Mouse (Mus musculus): ENCODE data around the gene Hist2h4. TPM values are rescaled to one million over a fixed set of nuclear protein-coding genes. Genes with fewer than 3 reads are reported as not detected.
A peak's percentile ranks its signal among the peaks of the same experiment; 100 is the strongest.
"Not testable (repeated sequence)": the region's sequence is repeated elsewhere in the genome, so short reads cannot be mapped to it uniquely, and the experiment has no call there.

Hist2h4 gene
- polyA plus RNA-seq, 1 experiment from 2014 or later = 18.1 TPM

GRCm38 (mm10) chr3:96289201-96289600 is 26.1 kb upstream of the Hist2h4 start:
- H3K9ac ChIP-seq = no peak overlapping the region
- H3K4me2 ChIP-seq = no peak overlapping the region
- H3K27me3 ChIP-seq (replicated peaks) = no peaks in the 10 kb centered on the region
- WGBS = 65% methylated on average over 3 of the region's 3 CpGs
- H3K9me3 ChIP-seq = no peaks in the 10 kb centered on the region
- no peak for ATAC-seq (ENCODE audit: insufficient read depth, low FRiP score, low read depth)
- no peak overlapping the region for H3K4me3 ChIP-seq (replicated peaks)
- no peaks in the 10 kb centered on the region for H3K36me3 ChIP-seq
- H3K4me1 ChIP-seq = peaks cover 3% of the 10 kb centered on the region; the same call in 1 of the 2 replicates
- no peak overlapping the region for H3K27ac ChIP-seq

- H3K4me3 ChIP-seq (replicated peaks); ATAC-seq (ENCODE audit: insufficient read depth, low FRiP score, low read depth); H3K36me3 ChIP-seq; H3K9me3 ChIP-seq; H3K4me1 ChIP-seq; H3K27ac ChIP-seq; H3K4me2 ChIP-seq; H3K9ac ChIP-seq: not testable (repeated sequence)
- WGBS = 90% methylated on average over 11 of the region's 11 CpGs
- peaks cover 12% of the 10 kb centered on the region for H3K27me3 ChIP-seq (replicated peaks)
These were observed 24.2 kb upstream of the Hist2h4 start for GRCm38 (mm10) chr3:96287334-96287733.

- peak overlapping the region; percentile 12; the same call in 1 of the 2 replicates for H3K4me2 ChIP-seq
- no peak for ATAC-seq (ENCODE audit: insufficient read depth, low FRiP score, low read depth)
- no peak overlapping the region for H3K9ac ChIP-seq
- peaks cover 13% of the 10 kb centered on the region for H3K27me3 ChIP-seq (replicated peaks)
- no peak overlapping the region for H3K4me3 ChIP-seq (replicated peaks)
- H3K9me3 ChIP-seq = no peaks in the 10 kb centered on the region
- no peak overlapping the region for H3K27ac ChIP-seq
- H3K4me1 ChIP-seq = peaks cover 4% of the 10 kb centered on the region; the same call in 1 of the 2 replicates
- 13% methylated on average over 4 of the region's 4 CpGs for WGBS
- H3K36me3 ChIP-seq = no peaks in the 10 kb centered on the region
These were observed 21.3 kb upstream of the Hist2h4 start for GRCm38 (mm10) chr3:96284457-96284856.

GRCm38 (mm10) chr3:96280660-96281059 is 17.5 kb upstream of the Hist2h4 start:
- Histone ChIP-seq H3K36me3 (no peaks in the 10 kb centered on the region), H3K9ac (no peak overlapping the region), H3K4me2 (no peak overlapping the region), H3K27me3 (replicated peaks) (peaks cover 13% of the 10 kb centered on the region), H3K9me3 (no peaks in the 10 kb centered on the region), H3K4me3 (replicated peaks) (no peak overlapping the region), H3K4me1 (peaks cover 7% of the 10 kb centered on the region), H3K27ac (no peak overlapping the region)
- ATAC-seq (ENCODE audit: insufficient read depth, low FRiP score, low read depth) = no peak
- 65% methylated on average over 6 of the region's 6 CpGs for WGBS

DNA sequence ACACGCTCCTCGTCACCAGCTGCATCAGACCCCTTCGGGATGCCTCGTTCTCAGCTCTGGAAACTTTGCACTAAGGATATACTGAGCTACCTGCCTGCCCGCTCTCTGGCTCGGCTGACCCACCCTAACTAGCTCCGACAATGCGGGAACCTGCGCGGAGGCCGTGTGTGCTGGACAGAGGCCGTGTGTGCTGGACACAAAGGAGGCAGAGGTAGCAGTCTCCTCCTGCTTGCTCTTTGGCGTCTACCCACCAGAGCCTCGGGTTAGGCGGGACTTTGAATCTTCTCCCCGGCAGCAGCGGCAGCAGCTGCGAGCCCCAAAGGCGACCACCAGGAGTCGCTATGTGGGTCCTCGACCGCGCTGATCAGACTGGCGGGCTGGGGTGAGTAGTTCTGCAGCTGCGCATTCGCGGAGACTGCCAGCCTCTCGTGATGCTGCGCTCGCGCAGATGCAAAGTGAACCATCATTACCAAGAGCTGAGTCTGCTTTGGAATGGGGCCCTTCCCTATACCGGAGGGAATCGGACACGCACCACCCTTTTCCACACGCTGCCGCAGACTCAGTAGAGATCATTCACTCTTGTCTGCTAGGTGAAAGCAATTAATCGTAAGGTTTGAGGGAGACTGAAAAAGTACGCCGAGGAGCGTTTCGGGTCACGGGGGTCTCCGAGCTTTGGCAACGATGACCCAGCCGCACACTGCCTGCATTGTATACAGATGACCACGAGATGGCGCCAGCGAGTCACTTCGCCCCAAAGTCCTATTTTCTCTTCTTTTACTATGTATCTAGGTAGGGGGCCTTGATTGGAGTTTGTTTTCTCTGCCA is 14.9 kb upstream of the Hist2h4 start:
- 0 out of 2 replicates have a peak, but pooled peaks cover 4% of the 10 kb centered on the region for H3K27me3 ChIP-seq (replicated peaks)
- H3K4me1 ChIP-seq = peaks cover 3% of the 10 kb centered on the region
- 0% methylated on average over 49 of the region's 49 CpGs for WGBS
- peak overlapping the region; percentile 27; the same call in 1 of the 2 replicates for H3K9ac ChIP-seq
- H3K27ac ChIP-seq = peak overlapping the region; percentile 85
- no peaks in the 10 kb centered on the region for H3K9me3 ChIP-seq
- ATAC-seq (ENCODE audit: insufficient read depth, low FRiP score, low read depth) = peak; percentile 89
- peak overlapping the region; percentile 52 for H3K4me3 ChIP-seq (replicated peaks)
- H3K36me3 ChIP-seq = no peaks in the 10 kb centered on the region
- peak overlapping the region; percentile 77 for H3K4me2 ChIP-seq

DNA sequence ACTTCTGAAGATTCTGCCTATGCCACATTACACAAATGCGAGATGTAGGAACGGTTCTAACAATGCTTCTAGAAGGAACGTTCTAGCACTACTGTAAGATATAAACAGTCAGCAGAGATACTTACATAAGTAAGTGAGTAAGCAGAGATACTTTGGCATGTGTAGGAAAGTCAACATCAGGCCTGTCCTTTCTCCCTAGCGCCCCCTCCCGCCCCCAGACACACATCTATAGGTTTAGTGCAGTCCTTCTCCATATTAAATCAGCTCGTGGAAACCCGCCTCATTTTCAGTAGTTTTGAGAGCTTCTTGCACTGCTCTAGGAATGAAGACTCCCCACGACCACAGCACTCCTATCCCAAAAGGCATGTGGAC is 14.3 kb upstream of the Hist2h4 start:
- H3K9me3 ChIP-seq = no peaks in the 10 kb centered on the region
- peak overlapping the region; percentile 77 for H3K4me2 ChIP-seq
- H3K4me3 ChIP-seq (replicated peaks) = peak overlapping the region; percentile 52
- H3K9ac ChIP-seq = peak overlapping the region; percentile 27; the same call in 1 of the 2 replicates
- H3K36me3 ChIP-seq = no peaks in the 10 kb centered on the region
- 0 out of 2 replicates have a peak, but pooled peaks cover 2% of the 10 kb centered on the region for H3K27me3 ChIP-seq (replicated peaks)
- WGBS = 16% methylated on average over 8 of the region's 8 CpGs
- peak; percentile 18 for ATAC-seq (ENCODE audit: insufficient read depth, low FRiP score, low read depth)
- H3K27ac ChIP-seq = peak overlapping the region; percentile 65; the same call in 1 of the 2 replicates
- H3K4me1 ChIP-seq = peaks cover 3% of the 10 kb centered on the region

GRCm38 (mm10) chr3:96273591-96274465 is 10.7 kb upstream of the Hist2h4 start:
- peaks cover 3% of the 10 kb centered on the region for H3K4me1 ChIP-seq
- H3K36me3 ChIP-seq = no peaks in the 10 kb centered on the region
- no peak overlapping the region for H3K27ac ChIP-seq
- 82% methylated on average over 17 of the region's 17 CpGs for WGBS
- ATAC-seq (ENCODE audit: insufficient read depth, low FRiP score, low read depth) = no peak
- no peak overlapping the region for H3K9ac ChIP-seq
- no peak overlapping the region for H3K4me3 ChIP-seq (replicated peaks)
- H3K9me3 ChIP-seq = no peaks in the 10 kb centered on the region
- H3K4me2 ChIP-seq = no peak overlapping the region
- H3K27me3 ChIP-seq (replicated peaks) = no peaks in the 10 kb centered on the region

GRCm38 (mm10) chr3:96269511-96270474 is 6.7 kb upstream of the Hist2h4 start, which contains the start of gene Hist2h2bb:
Hist2h2bb (plus strand) TSS chr3:96269752.
- WGBS = under 1% methylated on average over 45 of the region's 45 CpGs
- Histone ChIP-seq H3K36me3 (no peaks in the 10 kb centered on the region), H3K27me3 (replicated peaks) (no peaks in the 10 kb centered on the region), H3K27ac (peak within 1 kb of the TSS; percentile 98), H3K4me3 (replicated peaks) (peak within 1 kb of the TSS; percentile 54), H3K9ac (peak within 1 kb of the TSS; percentile 42), H3K4me1 (peaks cover 3% of the 10 kb centered on the region; the same call in 1 of the 2 replicates), H3K4me2 (peak within 1 kb of the TSS; percentile 65), H3K9me3 (no peaks in the 10 kb centered on the region)
- peak; percentile 94 for ATAC-seq (ENCODE audit: insufficient read depth, low FRiP score, low read depth)

DNA sequence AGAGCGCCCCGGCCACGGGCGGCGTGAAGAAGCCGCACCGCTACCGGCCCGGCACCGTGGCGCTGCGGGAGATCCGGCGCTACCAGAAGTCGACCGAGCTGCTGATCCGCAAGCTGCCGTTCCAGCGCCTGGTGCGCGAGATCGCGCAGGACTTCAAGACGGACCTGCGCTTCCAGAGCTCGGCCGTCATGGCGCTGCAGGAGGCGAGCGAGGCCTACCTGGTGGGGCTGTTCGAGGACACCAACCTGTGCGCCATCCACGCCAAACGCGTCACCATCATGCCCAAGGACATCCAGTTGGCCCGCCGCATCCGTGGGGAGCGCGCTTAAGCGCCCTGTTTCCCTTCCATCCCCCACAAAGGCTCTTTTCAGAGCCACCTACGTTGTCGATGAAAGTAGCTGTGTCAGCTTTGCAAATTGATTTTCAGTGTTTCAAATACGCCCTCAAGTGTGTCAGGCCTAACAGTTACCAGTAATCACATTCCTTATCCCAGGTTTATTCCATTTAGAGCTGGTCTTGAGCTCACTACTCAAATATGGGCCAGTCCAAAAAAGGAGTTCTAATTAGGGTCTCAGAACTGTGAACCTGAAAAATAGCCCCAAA is 5.8 kb upstream of the Hist2h4 start:
- not testable (repeated sequence) for H3K36me3 ChIP-seq; H3K9me3 ChIP-seq; H3K27me3 ChIP-seq (replicated peaks); H3K4me1 ChIP-seq; H3K9ac ChIP-seq
- WGBS = 0% methylated on average over 15 of the region's 44 CpGs
- ATAC-seq (ENCODE audit: insufficient read depth, low FRiP score, low read depth) = peak; percentile 13
- Histone ChIP-seq H3K27ac (peak overlapping the region; percentile 98), H3K4me2 (peak overlapping the region; percentile 65), H3K4me3 (replicated peaks) (peak overlapping the region; percentile 45)

DNA sequence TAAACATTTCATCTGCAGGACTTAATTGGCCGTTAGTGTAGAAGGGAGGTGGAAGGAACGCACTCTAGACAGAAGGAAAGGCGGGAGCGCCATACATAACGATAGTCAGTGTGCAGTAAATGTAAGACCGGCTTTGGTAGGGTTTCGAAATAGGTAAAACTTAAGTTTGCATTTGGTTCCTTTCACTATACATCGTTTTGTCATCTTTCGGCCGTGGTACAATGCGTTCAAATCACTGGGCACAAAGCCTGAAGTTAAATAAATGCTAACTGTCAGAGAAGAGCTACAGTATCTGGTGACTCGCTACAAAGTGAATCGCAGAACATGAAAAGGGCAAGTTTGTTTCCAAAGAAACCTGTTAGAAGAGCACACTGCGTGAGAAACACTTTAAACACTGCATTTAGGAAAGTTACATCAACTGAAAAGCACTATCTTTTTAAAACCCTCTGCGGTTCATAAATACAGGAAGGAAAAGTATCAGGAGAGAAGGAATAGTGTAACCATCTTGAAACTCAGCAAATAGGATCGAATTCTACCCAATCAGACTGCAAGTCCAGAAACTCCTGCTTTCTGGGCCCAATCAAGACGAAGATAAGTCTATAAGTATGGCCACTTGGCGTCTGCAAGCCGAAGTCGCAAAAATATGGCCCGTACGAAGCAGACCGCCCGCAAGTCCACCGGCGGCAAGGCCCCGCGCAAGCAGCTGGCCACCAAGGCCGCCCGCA is 5.1 kb upstream of the Hist2h4 start, which contains the start of gene Hist2h3b:
TSS of gene Hist2h3b (plus strand) at position 604 of the 725 bp plus-strand sequence.
- H3K9ac ChIP-seq = peak within 1 kb of the TSS; percentile 0; the same call in 1 of the 2 replicates
- H3K4me3 ChIP-seq (replicated peaks) = peak within 1 kb of the TSS; percentile 45
- peaks cover 7% of the 10 kb centered on the region for H3K4me1 ChIP-seq
- 13% methylated on average over 30 of the region's 30 CpGs for WGBS
- peak within 1 kb of the TSS; percentile 65 for H3K4me2 ChIP-seq
- ATAC-seq (ENCODE audit: insufficient read depth, low FRiP score, low read depth) = peak; percentile 62
- no peaks in the 10 kb centered on the region for H3K27me3 ChIP-seq (replicated peaks)
- peak within 1 kb of the TSS; percentile 98 for H3K27ac ChIP-seq
- H3K9me3 ChIP-seq = no peaks in the 10 kb centered on the region
- H3K36me3 ChIP-seq = no peaks in the 10 kb centered on the region

Data from stomach, embryonic 15.5 days (tissue).